Mouse (Mus musculus): ENCODE results near the gene Gm14326. TPM values are rescaled to one million over a fixed set of nuclear protein-coding genes. Genes with fewer than 3 reads are reported as not detected.

Gm14326 gene
- polyA plus RNA-seq (2015; fragmentation: Nextera tagmentation; extraction: Ambion mirVana), result 27.8 and 48.6 TPM in 2 replicates

GRCm38 (mm10) chr2:177957145-177957544 lies at the start of gene Gm14326:
Gene Gm14326 (minus strand): TSS chr2:177957297.

DNA sequence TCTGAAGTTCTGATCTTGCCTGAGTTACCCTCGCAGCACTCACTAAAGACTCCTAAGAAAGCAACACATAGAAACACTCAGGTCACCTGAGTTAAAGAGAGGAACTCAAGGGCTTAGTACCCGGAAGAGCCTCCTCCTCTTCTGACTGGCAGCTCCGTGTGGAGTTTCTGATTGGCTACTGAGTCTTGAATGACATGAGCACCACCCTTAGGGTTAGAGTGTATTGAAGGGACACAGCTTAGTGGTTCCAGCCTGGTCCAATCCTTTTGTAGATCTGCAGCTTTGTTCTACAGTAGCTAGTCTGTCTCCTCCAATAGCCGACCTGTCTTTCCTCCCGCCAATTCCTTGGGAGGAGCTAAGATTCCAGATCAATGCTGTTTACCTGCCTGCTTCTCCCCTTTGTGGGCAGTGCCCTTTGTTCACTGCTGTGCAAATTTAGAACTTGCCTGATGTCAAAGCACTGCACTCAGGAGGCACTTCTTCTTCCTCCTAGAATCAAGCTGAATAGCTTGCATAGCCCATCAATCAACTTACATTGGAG lies 31.5 kb downstream of the Gm14326 start, which contains the start of gene Zfp972:
Gene Zfp972 (minus strand): TSS at position 51 of the 541 bp plus-strand sequence.

DNA sequence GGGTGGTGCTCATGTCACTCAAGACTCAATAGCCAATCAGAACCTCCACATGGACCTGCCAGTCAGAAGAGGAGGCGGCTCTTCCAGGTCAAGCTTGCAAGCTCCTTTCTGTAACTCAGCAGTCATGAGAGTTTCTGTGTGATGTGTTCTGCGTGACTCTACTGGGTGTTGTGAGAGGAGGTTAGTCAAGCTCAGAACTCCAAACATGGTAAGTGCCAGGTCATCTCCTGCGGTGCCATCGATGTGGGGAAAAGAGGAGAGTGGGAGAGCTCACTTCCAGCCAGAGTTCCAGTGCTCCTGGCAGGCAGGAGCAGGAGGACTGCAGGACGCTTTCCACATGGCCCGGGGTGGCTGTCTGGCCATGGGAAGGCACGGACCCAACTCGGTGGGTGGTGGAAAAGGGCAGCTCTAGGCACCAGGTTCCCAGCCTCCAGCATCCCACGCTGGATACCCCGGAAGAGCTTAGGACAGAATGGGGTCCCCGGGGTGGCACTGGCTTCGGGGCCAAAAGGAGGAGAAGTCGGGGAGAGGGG lies 60.0 kb downstream of the Gm14326 start, which contains the start of gene Gm14327:
Gene Gm14327 (plus strand): TSS at position 51 of the 533 bp plus-strand sequence.

Other genes with a start within 250 kb of the Gm14326 start
- gene Gm14322, start 198.0 kb downstream of the Gm14326 start, polyA plus RNA-seq (2015; fragmentation: Nextera tagmentation; extraction: Ambion mirVana), result 6.3 and 9.0 TPM in 2 replicates
- gene Gm14325, start 117.0 kb downstream of the Gm14326 start, polyA plus RNA-seq (2015; fragmentation: Nextera tagmentation; extraction: Ambion mirVana), result 62.4 and 115 TPM in 2 replicates
- 11.3 and 23.5 TPM in 2 replicates for gene Gm14327, start 60.2 kb downstream of the Gm14326 start, polyA plus RNA-seq (2015; fragmentation: Nextera tagmentation; extraction: Ambion mirVana)
- not detected in 2 replicates for gene Zfp972, start 31.7 kb downstream of the Gm14326 start, polyA plus RNA-seq (2015; fragmentation: Nextera tagmentation; extraction: Ambion mirVana)
- gene Zfp971, start 66.0 kb upstream of the Gm14326 start, polyA plus RNA-seq (2015; fragmentation: Nextera tagmentation; extraction: Ambion mirVana), result 22.4 and 41.8 TPM in 2 replicates
- gene Zfp931, start 121.2 kb upstream of the Gm14326 start, polyA plus RNA-seq (2015; fragmentation: Nextera tagmentation; extraction: Ambion mirVana), result 22.9 and 49.6 TPM in 2 replicates
- 5.3 and 14.1 TPM in 2 replicates for gene Phactr3, start 161.7 kb upstream of the Gm14326 start, polyA plus RNA-seq (2015; fragmentation: Nextera tagmentation; extraction: Ambion mirVana)

Measured in adrenal gland, postnatal 0 days (tissue).